8 mouse cellular contexts compared by ENCODE assay signal in genomic region chr6:94729847-94730246, GRCm38 (mm10). TPM values are rescaled to one million over a fixed set of nuclear protein-coding genes. Genes with fewer than 3 reads are reported as not detected.
DNase-seq lines count a peak whose midpoint lies in the region; ATAC-seq and TF ChIP-seq lines count a peak whose summit lies in the region.

No protein-coding gene starts in this region.

- WGBS in heart, embryonic 15.5 days = 14% methylated on average over 18 of the region's 18 CpGs
- 33% methylated on average over 18 of the region's 18 CpGs for WGBS in large intestine, adult 2 months
- 53% methylated on average over 18 of the region's 18 CpGs for WGBS in midbrain, embryonic 15.5 days

- H3K9ac ChIP-seq in heart, embryonic 15.5 days = no peak overlapping the region
- H3K9ac ChIP-seq in midbrain, embryonic 15.5 days = no peak overlapping the region

- no peak overlapping the region for H3K27ac ChIP-seq in gastrocnemius, adult 2 months
- H3K27ac ChIP-seq in heart, embryonic 15.5 days = no peak overlapping the region
- no peak overlapping the region for H3K27ac ChIP-seq in midbrain, embryonic 15.5 days

- H3K4me3 ChIP-seq in gastrocnemius, adult 2 months = peak overlapping the region; percentile 40; the same call in 1 of the 2 replicates
- H3K4me3 ChIP-seq in heart, embryonic 15.5 days = peak overlapping the region; percentile 29
- H3K4me3 ChIP-seq in midbrain, embryonic 15.5 days = no peak overlapping the region

- intact Hi-C loops in gastrocnemius, adult 2 months (cut with DNase I) = no loop called here

- peak overlapping the region; percentile 63 for H3K4me2 ChIP-seq in heart, embryonic 15.5 days
- peak overlapping the region; percentile 31 for H3K4me2 ChIP-seq in midbrain, embryonic 15.5 days

- DNase-seq in gastrocnemius, adult 2 months = no peak
- no peak for DNase-seq in gastrocnemius, postnatal 10 days
- DNase-seq in large intestine, adult 2 months (ENCODE audit: low read depth, low spot score) = peak; percentile 80
- DNase-seq in adrenal gland, postnatal 4 days (ENCODE audit: low spot score in 2 of 2) = no peak
- no peak for DNase-seq in layer of hippocampus, postnatal 25 days (ENCODE audit: extremely low spot score in 1 of 2, low spot score in 1 of 2)
- DNase-seq in right cerebral cortex, postnatal 4 days = no peak

- H3K4me1 ChIP-seq in heart, embryonic 15.5 days (replicated peaks) = peaks cover 12% of the 10 kb centered on the region
- H3K4me1 ChIP-seq in midbrain, embryonic 15.5 days = peaks cover 6% of the 10 kb centered on the region; the same call in 1 of the 2 replicates

- H3K27me3 ChIP-seq in heart, embryonic 15.5 days = no peaks in the 10 kb centered on the region; the same call in 1 of the 2 replicates
- H3K27me3 ChIP-seq in midbrain, embryonic 15.5 days (replicated peaks) = no peaks in the 10 kb centered on the region

- H3K9me3 ChIP-seq in heart, embryonic 15.5 days (replicated peaks) = no peaks in the 10 kb centered on the region
- H3K9me3 ChIP-seq in midbrain, embryonic 15.5 days = no peaks in the 10 kb centered on the region

- TF ChIP-seq CTCF in gastrocnemius, adult 2 months (IDR thresholded peaks at IDR 0.05) = no peak

- no peaks in the 10 kb centered on the region for H3K36me3 ChIP-seq in heart, embryonic 15.5 days
- H3K36me3 ChIP-seq in midbrain, embryonic 15.5 days (replicated peaks) = no peaks in the 10 kb centered on the region

- no peak for ATAC-seq in heart, embryonic 15.5 days (replicated peaks; ENCODE audit: insufficient number of reproducible peaks, insufficient read depth, low FRiP score, low read depth)
- ATAC-seq in midbrain, embryonic 15.5 days (replicated peaks) = no peak

RNA-seq across cellular contexts. Expression of gene Lrig1, which starts 29.9 kb away (rescaled TPM):
- total RNA-seq in gastrocnemius, adult 2 months (2021) = 10 to 100 TPM; 38.9 to 57.9 TPM
- 10 to 100 TPM; 52.1 to 54.0 TPM for total RNA-seq in gastrocnemius, postnatal 10 days (2021)
- polyA plus RNA-seq in heart, embryonic 15.5 days (2015; fragmentation: Nextera tagmentation; extraction: Ambion mirVana) = 8.0 and 12.6 TPM in 2 replicates
- polyA plus RNA-seq in large intestine, adult 2 months (2012; rRNA removed) = 35.5 and 44.5 TPM in 2 replicates
- polyA plus RNA-seq in midbrain, embryonic 15.5 days (2015; fragmentation: Nextera tagmentation; extraction: Ambion mirVana) = 16.0 and 18.7 TPM in 2 replicates
- 10 to 100 TPM; 14.5 to 15.3 TPM for total RNA-seq in adrenal gland, postnatal 4 days (2021)
- total RNA-seq in layer of hippocampus, postnatal 25 days (2021) = 10 to 100 TPM; 28.0 to 30.5 TPM
